Mouse (Mus musculus) forebrain, embryonic 11.5 days (tissue): ENCODE measurements around the gene Rgs14. TPM values are rescaled to one million over a fixed set of nuclear protein-coding genes. Genes with fewer than 3 reads are reported as not detected.

Experiments
- ATAC-seq: fragments of 200-750 bp; cut with Nextera tagmentation; replicated peaks from 2 replicates; pipeline ENCODE4 v1.8.0; 2017; ENCODE audit warnings: moderate TSS enrichment; ENCODE audit not compliant: low FRiP score
- DNase-seq: peaks from one replicate; pipeline ENCODE4 v3.0.0-alpha.2; 2017; ENCODE audit warnings: low spot score
- H3K27ac ChIP-seq: fragments of 300-500 bp; sonication (generic); 2 replicates; pipeline ENCODE4 v1.5.1; 2014; ENCODE audit warnings: low read depth, low read length
- H3K27me3 ChIP-seq: fragments of 300-500 bp; sonication (generic); 2 replicates; pipeline ENCODE4 v1.6.1; 2014; ENCODE audit warnings: mild to moderate bottlenecking, low read length, mixed read lengths; ENCODE audit not compliant: control insufficient read depth, insufficient read depth
- H3K36me3 ChIP-seq: fragments of 300-500 bp; sonication (generic); 2 replicates; pipeline ENCODE4 v1.6.1; 2014; ENCODE audit warnings: mild to moderate bottlenecking, low read length, moderate library complexity, mixed read lengths; ENCODE audit not compliant: control insufficient read depth, insufficient read depth
- H3K4me1 ChIP-seq: fragments of 300-500 bp; sonication (generic); replicated peaks from 2 replicates; pipeline ENCODE4 v1.6.1; 2014; ENCODE audit warnings: low read length, mixed read lengths; ENCODE audit not compliant: control insufficient read depth, insufficient read depth
- H3K4me2 ChIP-seq: fragments of 300-500 bp; sonication (generic); 2 replicates; pipeline ENCODE4 v1.6.1; 2014; ENCODE audit warnings: low read depth, mild to moderate bottlenecking, low read length, moderate library complexity, mixed read lengths; ENCODE audit not compliant: severe bottlenecking
- H3K4me3 ChIP-seq: fragments of 300-500 bp; sonication (generic); 2 replicates; pipeline ENCODE4 v1.5.1; 2014; ENCODE audit warnings: low read depth, low read length
- H3K9ac ChIP-seq: fragments of 300-500 bp; sonication (generic); 2 replicates; pipeline ENCODE4 v1.6.1; 2014; ENCODE audit warnings: low read length
- H3K9me3 ChIP-seq: fragments of 300-500 bp; sonication (generic); 2 replicates; pipeline ENCODE4 v1.6.1; 2016; ENCODE audit warnings: low read length, mixed read lengths; ENCODE audit not compliant: control insufficient read depth
- WGBS: fragments of 180-500 bp; shearing (Covaris S2); extraction: QIAGEN DNeasy Blood & Tissue Kit; methylation state at CpG from one replicate; pipeline ENCODE4 v1.1.7; 2014; 5-methylcytosine and 5-hydroxymethylcytosine counted together
- polyA plus RNA-seq: library from polyadenylated mRNA; unstranded; fragments of >200 nt; fragmentation: Nextera tagmentation; extraction: Ambion mirVana; gene quantifications from 2 replicates; pipeline ENCODE4 v1.2.1, GENCODE M21; 2014

The Rgs14 gene
- polyA plus RNA-seq, 1 experiment from 2014 or later = 0.33 TPM

- peaks cover 4% of the 10 kb centered on the region; the same call in 1 of the 2 replicates for H3K4me1 ChIP-seq
- peak within 1 kb of the TSS; percentile 32 for H3K4me3 ChIP-seq
- DNase-seq (peak; percentile 78), ATAC-seq (0 out of 2 replicates have a peak, but pooled peaks have one; percentile 24)
- H3K36me3 ChIP-seq = no peaks in the 10 kb centered on the region
- H3K27ac ChIP-seq = no peak within 1 kb of the TSS
- whole genome bisulfite sequencing = 9% methylated on average over 41 of the region's 41 CpGs
- peak within 1 kb of the TSS; percentile 52; the same call in 1 of the 2 replicates for H3K9ac ChIP-seq
- peak within 1 kb of the TSS; percentile 55 for H3K4me2 ChIP-seq
- peaks cover 25% of the 10 kb centered on the region for H3K27me3 ChIP-seq
- no peaks in the 10 kb centered on the region for H3K9me3 ChIP-seq
Measured at GRCm38 (mm10) chr13:55414743-55415380, 45.3 kb downstream of the Rgs14 start, which contains the start of gene Pfn3. TSS of gene Pfn3 (minus strand) at chr13:55415232.

- no peaks in the 10 kb centered on the region for H3K36me3 ChIP-seq
- H3K4me1 ChIP-seq = peaks cover 4% of the 10 kb centered on the region
- H3K9me3 ChIP-seq = no peaks in the 10 kb centered on the region
- H3K27me3 ChIP-seq = peaks cover 49% of the 10 kb centered on the region
- H3K4me2 ChIP-seq = no peak overlapping the region
- no peak overlapping the region for H3K27ac ChIP-seq
- WGBS = 14% methylated on average over 12 of the region's 12 CpGs
- ATAC-seq = peak; percentile 76
- no peak overlapping the region for H3K9ac ChIP-seq
- no peak overlapping the region for H3K4me3 ChIP-seq
- DNase-seq = peak; percentile 90
Measured at GRCm38 (mm10) chr13:55418004-55418403, 48.5 kb downstream of the Rgs14 start.

GRCm38 (mm10) chr13:55419142-55419541 is 49.6 kb downstream of the Rgs14 start:
- ATAC-seq (no peak), DNase-seq (no peak)
- no peaks in the 10 kb centered on the region for H3K9me3 ChIP-seq
- H3K27ac ChIP-seq = no peak overlapping the region
- 81% methylated on average over 5 of the region's 5 CpGs for WGBS
- H3K9ac ChIP-seq = no peak overlapping the region
- H3K27me3 ChIP-seq = peaks cover 46% of the 10 kb centered on the region
- no peaks in the 10 kb centered on the region for H3K36me3 ChIP-seq
- no peak overlapping the region for H3K4me3 ChIP-seq
- peaks cover 4% of the 10 kb centered on the region for H3K4me1 ChIP-seq
- H3K4me2 ChIP-seq = no peak overlapping the region

- Histone ChIP-seq H3K36me3 (no peaks in the 10 kb centered on the region), H3K27me3 (peaks cover 38% of the 10 kb centered on the region), H3K4me2 (no peak overlapping the region), H3K4me3 (no peak overlapping the region), H3K9me3 (no peaks in the 10 kb centered on the region), H3K4me1 (no peaks in the 10 kb centered on the region; the same call in 1 of the 2 replicates), H3K9ac (no peak overlapping the region), H3K27ac (no peak overlapping the region)
- 31% methylated on average over 51 of the region's 51 CpGs for WGBS
- DNase-seq (no peak), ATAC-seq (no peak)
Measured at GRCm38 (mm10) chr13:55420018-55420932, 50.7 kb downstream of the Rgs14 start.

GRCm38 (mm10) chr13:55420933-55421800 is 51.6 kb downstream of the Rgs14 start:
- peaks cover 38% of the 10 kb centered on the region for H3K27me3 ChIP-seq
- H3K4me3 ChIP-seq = peak overlapping the region; percentile 8; the same call in 1 of the 2 replicates
- H3K27ac ChIP-seq = no peak overlapping the region
- DNase-seq (peak; percentile 80), ATAC-seq (no peak)
- no peaks in the 10 kb centered on the region; the same call in 1 of the 2 replicates for H3K4me1 ChIP-seq
- H3K9ac ChIP-seq = peak overlapping the region; percentile 14
- peak overlapping the region; percentile 32; the same call in 1 of the 2 replicates for H3K4me2 ChIP-seq
- H3K36me3 ChIP-seq = no peaks in the 10 kb centered on the region
- H3K9me3 ChIP-seq = no peaks in the 10 kb centered on the region
- WGBS = 18% methylated on average over 35 of the region's 35 CpGs

GRCm38 (mm10) chr13:55426613-55427012 is 57.1 kb downstream of the Rgs14 start, which contains the start of gene F12:
TSS of gene F12 (minus strand) at chr13:55426793.
- Histone ChIP-seq H3K36me3 (no peaks in the 10 kb centered on the region), H3K4me1 (no peaks in the 10 kb centered on the region), H3K27me3 (peaks cover 7% of the 10 kb centered on the region), H3K4me2 (no peak within 1 kb of the TSS), H3K9ac (no peak within 1 kb of the TSS), H3K27ac (no peak within 1 kb of the TSS), H3K9me3 (no peaks in the 10 kb centered on the region), H3K4me3 (no peak within 1 kb of the TSS)
- DNase-seq (no peak), ATAC-seq (no peak)
- WGBS = 89% methylated on average over 10 of the region's 10 CpGs

- Histone ChIP-seq H3K9me3 (no peaks in the 10 kb centered on the region), H3K4me1 (no peaks in the 10 kb centered on the region), H3K9ac (no peak overlapping the region), H3K36me3 (no peaks in the 10 kb centered on the region), H3K4me3 (no peak overlapping the region), H3K27me3 (no peaks in the 10 kb centered on the region), H3K4me2 (no peak overlapping the region), H3K27ac (no peak overlapping the region)
- no peak for DNase-seq
- ATAC-seq = no peak
- WGBS = 76% methylated on average over 12 of the region's 12 CpGs
Measured at GRCm38 (mm10) chr13:55429226-55429888, 59.8 kb downstream of the Rgs14 start.
